Mouse (Mus musculus) ovary, adult 10 weeks (tissue): Measurements from ENCODE around the gene Ccdc39. TPM values are rescaled to one million over a fixed set of nuclear protein-coding genes. Genes with fewer than 3 reads are reported as not detected.

Experiments
- polyA plus RNA-seq: library from polyadenylated mRNA; stranded (reverse); fragments of 350-450 nt; fragmentation: Illumina TruSeq; extraction: RNeasy Lipid Tissue Mini Kit (QIAGEN cat#74804); gene quantifications from one replicate; pipeline ENCODE4 v1.2.3, GENCODE M21; 2014

Ccdc39 gene
- polyA plus RNA-seq = 17.2 TPM

GRCm38 (mm10) chr3:33843801-33844632, at the start of gene Ccdc39:
Ccdc39 (minus strand) TSS chr3:33844310.

DNA sequence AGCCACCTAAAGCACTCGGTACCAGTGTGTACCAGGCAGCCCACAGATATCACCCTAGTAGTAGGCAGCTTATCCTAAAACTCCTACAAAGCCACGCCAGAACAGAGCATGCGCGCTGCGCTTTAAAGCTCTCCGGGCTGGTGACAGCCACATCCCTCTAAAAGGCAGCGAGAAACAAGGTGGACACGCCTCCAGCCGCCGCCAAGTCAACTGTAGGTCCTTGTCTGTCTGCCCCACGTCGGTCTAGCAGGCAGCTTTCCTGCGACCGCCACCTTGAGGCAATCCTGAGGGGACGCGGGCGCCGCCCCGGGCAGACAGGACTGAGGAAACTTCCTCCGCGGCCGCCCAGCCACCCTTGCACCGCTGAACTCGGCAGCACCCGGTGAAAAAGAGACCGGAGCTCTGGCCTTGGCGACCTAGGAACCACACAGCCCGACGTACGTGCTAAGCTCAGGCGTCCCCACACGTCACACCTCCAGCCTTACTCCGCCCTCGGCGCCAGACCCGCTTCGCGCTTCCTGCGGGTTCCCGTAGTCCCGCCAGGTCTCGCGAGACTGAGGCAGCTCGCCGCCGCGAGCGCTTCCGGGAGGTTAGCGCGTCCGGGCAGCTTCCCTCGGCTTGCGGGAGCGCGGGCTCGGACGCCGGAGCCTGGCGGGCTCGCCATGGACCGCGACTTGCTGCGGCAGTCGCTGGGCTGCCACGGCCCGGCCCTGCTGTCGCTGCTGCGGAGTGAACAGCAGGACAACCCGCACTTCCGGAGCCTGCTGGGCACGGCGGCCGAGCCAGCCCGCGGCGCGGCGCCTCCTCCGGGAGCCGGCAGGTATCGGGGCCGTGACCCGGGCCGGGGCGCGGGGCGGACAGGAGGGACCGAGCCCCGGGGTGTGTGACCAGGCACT, 44.2 kb downstream of the Ccdc39 start, which contains the start of gene Ttc14:
Gene Ttc14, plus strand, starts transcription at position 216 of the 896 bp plus-strand sequence.

Other genes starting within 250 kb of the Ccdc39 start
- 85.6 TPM for gene Ttc14, start 44.5 kb downstream of the Ccdc39 start, polyA plus RNA-seq
- gene Fxr1, start 175.6 kb upstream of the Ccdc39 start, polyA plus RNA-seq = 418 TPM
- gene Dnajc19, start 237.0 kb upstream of the Ccdc39 start, polyA plus RNA-seq = 273 TPM